Mouse (Mus musculus): ENCODE measurements at regions not wholly inside any gene's neighbourhood (a gene's known extent, or its start where the extent isn't known, plus 50 kb on each side); places are given as distances from the start of the nearest gene placed in this dataset.
A peak's percentile ranks its signal among the peaks of the same experiment; 100 is the strongest.

DNA sequence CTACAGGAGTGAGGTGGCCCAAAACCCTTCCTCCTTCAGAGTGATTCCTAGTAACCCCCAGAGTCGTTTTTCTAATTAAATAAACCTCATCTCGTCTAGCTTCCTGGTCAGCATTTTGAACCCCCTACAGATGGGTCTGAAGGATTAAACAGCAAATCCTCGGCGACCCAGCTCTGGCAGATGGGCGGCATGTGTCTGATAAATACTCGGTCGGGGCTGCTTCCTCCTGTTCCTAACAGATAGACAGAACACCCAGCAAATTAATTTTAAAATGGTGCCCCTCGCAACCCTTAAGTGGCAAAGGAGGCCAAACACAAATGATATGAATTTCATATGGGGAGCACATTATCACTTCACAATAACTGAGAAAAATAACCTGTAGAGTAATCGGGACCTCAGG lies 93.2 kb downstream of the Otx2 start:
- Histone ChIP-seq H3K27me3 (no peaks in the 10 kb centered on the region), H3K9me3 (replicated peaks) (no peaks in the 10 kb centered on the region), H3K4me2 (peak overlapping the region; percentile 50), H3K4me1 (replicated peaks) (peaks cover 14% of the 10 kb centered on the region), H3K4me3 (replicated peaks) (no peak overlapping the region), H3K27ac (replicated peaks) (peak overlapping the region; percentile 62; the same call in 1 of the 2 replicates), H3K9ac (no peak overlapping the region; the same call in 1 of the 2 replicates), H3K36me3 (replicated peaks) (no peaks in the 10 kb centered on the region)
- ATAC-seq (ENCODE audit: insufficient read depth) = peak; percentile 88
- WGBS (ENCODE audit: insufficient replicate concordance) = 11% methylated on average over 9 of the region's 9 CpGs

DNA sequence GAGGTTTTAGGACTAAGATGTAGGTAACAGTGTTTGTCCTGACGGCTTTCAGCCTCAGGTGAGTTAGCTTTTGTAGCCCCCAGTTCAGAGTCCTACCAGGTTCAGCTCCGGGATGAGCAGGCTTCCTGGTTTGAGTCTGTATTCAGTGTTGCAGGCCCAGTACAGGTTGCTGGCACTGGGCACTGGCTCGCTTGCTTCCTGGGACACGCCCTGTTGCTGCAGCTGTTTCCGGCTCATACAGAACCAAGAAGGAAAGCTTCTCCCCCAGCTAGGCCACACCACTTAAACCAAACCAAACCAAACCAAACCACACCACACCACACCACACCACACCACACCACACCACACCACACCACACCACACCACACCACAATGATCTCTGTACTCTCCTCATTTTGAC lies 93.6 kb downstream of the Otx2 start:
- Histone ChIP-seq H3K4me3 (replicated peaks) (no peak overlapping the region), H3K27ac (replicated peaks) (peak overlapping the region; percentile 62; the same call in 1 of the 2 replicates), H3K27me3 (no peaks in the 10 kb centered on the region), H3K9ac (no peak overlapping the region), H3K36me3 (replicated peaks) (no peaks in the 10 kb centered on the region), H3K4me2 (peak overlapping the region; percentile 50), H3K4me1 (replicated peaks) (peaks cover 14% of the 10 kb centered on the region), H3K9me3 (replicated peaks) (no peaks in the 10 kb centered on the region)
- WGBS (ENCODE audit: insufficient replicate concordance) = 43% methylated on average over 5 of the region's 5 CpGs
- peak; percentile 78 for ATAC-seq (ENCODE audit: insufficient read depth)

All from liver, embryonic 15.5 days (tissue).